Mouse (Mus musculus) megakaryocyte, embryonic 14.5 days (primary cell): ENCODE measurements around the gene Castor2. TPM values are rescaled to one million over a fixed set of nuclear protein-coding genes. Genes with fewer than 3 reads are reported as not detected.

ENCODE experiments used
- H3K27me3 ChIP-seq: replicated peaks from 2 replicates; pipeline ENCODE3; 2012; ENCODE audit warnings: inconsistent platforms
- H3K36me3 ChIP-seq: replicated peaks from 2 replicates; pipeline ENCODE3; 2012; ENCODE audit warnings: low read length, inconsistent platforms, mixed read lengths
- H3K4me1 ChIP-seq: 2 replicates; pipeline ENCODE4 v1.6.1; 2012; ENCODE audit warnings: inconsistent platforms
- H3K4me3 ChIP-seq: replicated peaks from 2 replicates; pipeline ENCODE3; 2012; ENCODE audit warnings: moderate library complexity, mild to moderate bottlenecking, inconsistent platforms
- H3K9me3 ChIP-seq: 2 replicates; pipeline ENCODE4 v1.6.1; 2012; ENCODE audit warnings: inconsistent platforms
- FLI1 ChIP-seq: IDR thresholded peaks from 2 replicates; pipeline ENCODE4 v1.6.1; 2012; ENCODE audit warnings: low read length, inconsistent platforms, mixed read lengths
- GATA1 ChIP-seq: IDR thresholded peaks from 3 replicates; pipeline ENCODE4 v1.6.1; 2012; ENCODE audit warnings: mixed read lengths, low read length, inconsistent platforms, borderline replicate concordance
- polyA plus RNA-seq: library from polyadenylated mRNA; stranded (reverse); fragments of >175 nt; gene quantifications from 2 replicates; pipeline ENCODE4 v1.2.3, GENCODE M21; 2012; ENCODE audit warnings: low replicate concordance; ENCODE audit not compliant: insufficient read depth

Gene Castor2
- 0.22 and 2.1 TPM in 2 replicates for polyA plus RNA-seq

GRCm38 (mm10) chr5:134099496-134100211, at the start of gene Castor2:
Castor2 (plus strand) TSS chr5:134099711.
- H3K36me3 ChIP-seq = no peaks in the 10 kb centered on the region
- H3K4me1 ChIP-seq = peaks cover 27% of the 10 kb centered on the region
- H3K9me3 ChIP-seq = peaks cover 7% of the 10 kb centered on the region; the same call in 1 of the 2 replicates
- H3K4me3 ChIP-seq = peak within 1 kb of the TSS; percentile 95
- H3K27me3 ChIP-seq = peaks cover 13% of the 10 kb centered on the region
- TF ChIP-seq FLI1 = no peak
- TF ChIP-seq GATA1 = no peak

DNA sequence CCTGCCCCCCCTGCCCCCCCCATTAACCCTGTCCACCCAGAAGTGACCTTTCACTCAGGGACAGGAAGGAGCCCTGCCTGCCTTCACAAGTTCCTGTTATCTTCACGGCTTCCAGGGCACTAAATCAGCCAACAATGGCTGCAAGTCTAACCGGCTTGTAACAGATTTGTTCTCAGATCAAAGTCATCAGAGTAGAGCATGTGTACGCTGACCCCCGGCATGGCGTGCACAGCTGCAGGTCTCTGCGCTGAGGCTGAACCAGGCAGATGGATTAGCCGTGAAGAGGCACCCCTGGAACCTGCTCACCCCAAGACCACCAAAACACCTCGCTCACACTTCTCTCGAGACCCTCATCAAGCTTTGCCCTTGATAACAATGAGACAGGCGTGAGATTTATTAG, 48.8 kb upstream of the Castor2 start:
- TF ChIP-seq FLI1 (no peak), GATA1 (no peak)
- Histone ChIP-seq H3K36me3 (no peaks in the 10 kb centered on the region), H3K9me3 (peaks cover 35% of the 10 kb centered on the region), H3K27me3 (no peaks in the 10 kb centered on the region), H3K4me3 (no peak overlapping the region), H3K4me1 (no peaks in the 10 kb centered on the region; the same call in 1 of the 2 replicates)

DNA sequence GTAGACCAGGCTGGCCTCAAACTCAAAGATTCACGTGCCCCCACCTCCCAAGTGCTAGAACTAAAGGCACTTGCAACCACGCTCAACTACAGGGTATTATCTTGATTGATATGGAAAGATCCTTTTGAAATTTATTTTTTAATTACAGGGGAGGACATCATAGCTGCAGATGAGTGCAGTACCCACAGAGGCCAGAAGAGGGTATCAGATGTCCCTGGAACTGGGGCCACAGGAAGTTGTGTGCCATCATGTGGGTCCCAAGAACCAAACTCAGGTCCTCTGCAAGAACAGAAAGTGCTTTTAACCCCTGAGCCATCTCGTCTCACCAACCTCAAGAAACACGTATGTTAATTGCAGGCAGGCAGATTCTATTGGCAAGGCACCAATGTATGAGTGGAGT, 46.9 kb upstream of the Castor2 start:
- no peak overlapping the region for H3K4me3 ChIP-seq
- H3K27me3 ChIP-seq = no peaks in the 10 kb centered on the region
- peaks cover 24% of the 10 kb centered on the region for H3K9me3 ChIP-seq
- no peak for TF ChIP-seq FLI1
- TF ChIP-seq GATA1 = no peak
- no peaks in the 10 kb centered on the region for H3K36me3 ChIP-seq
- no peaks in the 10 kb centered on the region; the same call in 1 of the 2 replicates for H3K4me1 ChIP-seq

- Histone ChIP-seq H3K36me3 (no peaks in the 10 kb centered on the region), H3K9me3 (peaks cover 10% of the 10 kb centered on the region; the same call in 1 of the 2 replicates), H3K4me3 (no peak overlapping the region), H3K27me3 (no peaks in the 10 kb centered on the region), H3K4me1 (no peaks in the 10 kb centered on the region)
- TF ChIP-seq GATA1 = no peak
- no peak for TF ChIP-seq FLI1
Measured at GRCm38 (mm10) chr5:134054496-134054895, 45.0 kb upstream of the Castor2 start.

- Histone ChIP-seq H3K9me3 (peaks cover 10% of the 10 kb centered on the region; the same call in 1 of the 2 replicates), H3K27me3 (no peaks in the 10 kb centered on the region), H3K4me3 (peak overlapping the region; percentile 9), H3K36me3 (no peaks in the 10 kb centered on the region), H3K4me1 (no peaks in the 10 kb centered on the region)
- TF ChIP-seq FLI1 (no peak), GATA1 (no peak)
Measured at GRCm38 (mm10) chr5:134058793-134059352, 40.6 kb upstream of the Castor2 start.

DNA sequence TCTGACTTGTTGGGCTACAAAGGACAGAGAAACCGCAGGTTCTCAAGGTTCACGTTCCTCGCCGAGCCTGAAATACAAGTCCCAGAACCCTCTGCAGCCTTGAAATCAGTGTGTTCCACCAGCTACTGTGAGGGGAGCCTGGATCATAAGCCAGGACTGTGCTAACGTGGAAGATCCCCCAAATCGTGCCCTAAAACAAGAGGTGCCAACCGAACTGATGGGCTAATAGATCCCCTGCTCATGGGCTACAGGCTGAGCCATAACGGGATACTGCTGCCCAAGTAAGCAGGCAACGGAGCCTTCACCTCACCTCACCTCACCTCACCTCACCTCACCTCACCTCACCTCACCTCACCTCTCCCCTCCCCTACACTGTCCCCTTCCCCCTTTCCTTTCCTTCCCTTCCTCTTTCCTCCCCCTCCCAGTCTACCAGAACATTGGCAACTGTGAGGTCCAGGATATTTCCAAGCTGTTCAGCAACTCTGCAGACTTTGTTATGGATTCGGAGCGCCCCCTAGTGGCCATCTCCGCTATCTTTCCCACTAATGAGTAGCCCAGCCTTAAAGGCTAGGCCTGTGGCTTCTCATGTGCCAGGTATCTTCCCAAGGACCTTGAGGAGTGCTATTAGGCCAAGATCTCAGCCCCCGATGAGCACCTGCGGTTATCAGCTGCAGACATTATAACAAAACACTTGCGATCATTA, 36.0 kb upstream of the Castor2 start:
- Histone ChIP-seq H3K27me3 (no peaks in the 10 kb centered on the region), H3K4me1 (no peaks in the 10 kb centered on the region), H3K9me3 (peaks cover under 1% of the 10 kb centered on the region; the same call in 1 of the 2 replicates), H3K4me3 (no peak overlapping the region), H3K36me3 (no peaks in the 10 kb centered on the region)
- TF ChIP-seq GATA1 = no peak
- no peak for TF ChIP-seq FLI1

DNA sequence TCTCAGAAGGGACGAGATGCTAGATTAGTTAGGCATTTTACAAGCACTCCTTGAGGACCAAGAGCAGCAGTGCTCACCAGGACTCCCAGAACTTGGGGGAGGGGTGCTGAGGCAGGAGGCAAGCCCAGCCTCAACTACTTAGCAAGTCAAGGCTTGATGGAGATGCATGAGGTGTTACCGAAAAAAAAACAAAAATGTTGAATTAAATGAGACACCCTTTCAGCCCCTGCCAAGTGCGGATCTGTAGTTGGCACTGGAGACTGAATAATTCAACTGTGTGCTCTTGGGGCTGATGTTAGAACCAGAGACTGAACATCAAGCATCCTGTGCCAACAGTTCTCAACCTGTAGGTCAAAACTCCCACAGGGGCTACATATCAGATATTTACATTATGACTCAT, 33.2 kb upstream of the Castor2 start:
- H3K4me1 ChIP-seq = no peaks in the 10 kb centered on the region
- no peaks in the 10 kb centered on the region for H3K27me3 ChIP-seq
- no peaks in the 10 kb centered on the region for H3K36me3 ChIP-seq
- TF ChIP-seq GATA1 (no peak), FLI1 (no peak)
- H3K9me3 ChIP-seq = peaks cover 18% of the 10 kb centered on the region
- no peak overlapping the region for H3K4me3 ChIP-seq

- no peak for TF ChIP-seq FLI1
- no peaks in the 10 kb centered on the region for H3K4me1 ChIP-seq
- no peaks in the 10 kb centered on the region for H3K36me3 ChIP-seq
- no peak overlapping the region for H3K4me3 ChIP-seq
- H3K9me3 ChIP-seq = peaks cover 31% of the 10 kb centered on the region
- no peaks in the 10 kb centered on the region for H3K27me3 ChIP-seq
Measured at GRCm38 (mm10) chr5:134067924-134068323, 31.6 kb upstream of the Castor2 start.

DNA sequence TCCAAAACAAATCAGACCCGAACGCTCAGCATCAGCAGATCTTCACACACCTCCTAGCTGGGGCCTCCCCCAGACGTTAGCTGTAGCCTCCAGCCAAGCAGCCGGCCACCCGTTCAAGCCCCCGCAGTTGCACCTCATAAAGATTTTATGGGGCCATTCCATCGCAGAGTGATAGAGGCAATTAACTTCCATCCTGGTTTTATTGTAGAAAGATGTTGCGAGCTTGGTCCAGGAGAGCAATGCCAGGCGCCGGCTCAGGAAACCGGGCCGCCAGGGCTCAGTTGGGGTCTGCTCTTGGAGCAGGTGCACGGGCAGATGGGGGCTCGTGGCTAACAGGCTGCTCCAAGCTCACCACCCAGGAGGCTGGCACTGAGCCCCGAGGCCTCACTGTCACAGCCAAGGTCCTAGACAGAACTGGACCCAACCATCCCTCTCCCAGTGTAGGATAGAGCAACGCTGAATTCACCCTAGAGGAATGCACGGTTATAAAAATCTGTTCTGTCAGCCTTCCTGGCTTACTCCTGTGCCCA, 25.9 kb upstream of the Castor2 start:
- Histone ChIP-seq H3K27me3 (no peaks in the 10 kb centered on the region), H3K9me3 (peaks cover 69% of the 10 kb centered on the region), H3K36me3 (no peaks in the 10 kb centered on the region), H3K4me3 (no peak overlapping the region), H3K4me1 (no peaks in the 10 kb centered on the region)
- TF ChIP-seq GATA1 = no peak

- no peaks in the 10 kb centered on the region for H3K27me3 ChIP-seq
- H3K4me3 ChIP-seq = no peak overlapping the region
- TF ChIP-seq FLI1 (no peak), GATA1 (no peak)
- H3K36me3 ChIP-seq = no peaks in the 10 kb centered on the region
- no peaks in the 10 kb centered on the region for H3K4me1 ChIP-seq
- H3K9me3 ChIP-seq = peaks cover 76% of the 10 kb centered on the region
Measured at GRCm38 (mm10) chr5:134074368-134074767, 25.1 kb upstream of the Castor2 start.
